Mouse (Mus musculus) forebrain, embryonic 15.5 days (tissue): ENCODE measurements around the gene Drc1. TPM values are rescaled to one million over a fixed set of nuclear protein-coding genes. Genes with fewer than 3 reads are reported as not detected.
A peak's percentile ranks its signal among the peaks of the same experiment; 100 is the strongest.

Experiments used
- ATAC-seq: fragments of 200-750 bp; cut with Nextera tagmentation; replicated peaks from 2 replicates; pipeline ENCODE4 v1.8.0; 2017; ENCODE audit warnings: mild to moderate bottlenecking, moderate TSS enrichment, moderate library complexity
- H3K27ac ChIP-seq: fragments of 300-500 bp; sonication (generic); replicated peaks from 2 replicates; pipeline ENCODE4 v1.5.1; 2015; ENCODE audit warnings: mild to moderate bottlenecking, inconsistent platforms
- H3K27me3 ChIP-seq: fragments of 300-500 bp; sonication (generic); 2 replicates; pipeline ENCODE4 v1.6.1; 2015; ENCODE audit warnings: inconsistent platforms
- H3K36me3 ChIP-seq: fragments of 300-500 bp; sonication (generic); 2 replicates; pipeline ENCODE4 v1.6.1; 2015; ENCODE audit warnings: mild to moderate bottlenecking, inconsistent platforms
- H3K4me1 ChIP-seq: fragments of 300-500 bp; sonication (generic); 2 replicates; pipeline ENCODE4 v1.6.1; 2015; ENCODE audit warnings: inconsistent platforms
- H3K4me2 ChIP-seq: fragments of 300-500 bp; sonication (generic); replicated peaks from 2 replicates; pipeline ENCODE4 v1.6.1; 2015; ENCODE audit warnings: mild to moderate bottlenecking, inconsistent platforms
- H3K4me3 ChIP-seq: fragments of 300-500 bp; sonication (generic); 2 replicates; pipeline ENCODE4 v1.5.1; 2015; ENCODE audit warnings: mild to moderate bottlenecking, inconsistent platforms
- H3K9ac ChIP-seq: fragments of 300-500 bp; sonication (generic); replicated peaks from 2 replicates; pipeline ENCODE4 v1.6.1; 2015; ENCODE audit warnings: mild to moderate bottlenecking, inconsistent platforms
- H3K9me3 ChIP-seq: fragments of 300-500 bp; sonication (generic); 2 replicates; pipeline ENCODE4 v1.6.1; 2016; ENCODE audit warnings: inconsistent platforms
- WGBS: fragments of 180-500 bp; shearing (Covaris S2); methylation state at CpG from one replicate; pipeline ENCODE4 v1.1.7; 2015; ENCODE audit warnings: mixed read lengths; 5-methylcytosine and 5-hydroxymethylcytosine counted together
- polyA plus RNA-seq: library from polyadenylated mRNA; unstranded; fragments of >200 nt; fragmentation: Nextera tagmentation; extraction: Ambion mirVana; gene quantifications from 2 replicates; pipeline ENCODE4 v1.2.1, GENCODE M21; 2015

The Drc1 gene
- polyA plus RNA-seq, result 5.3 and 6.8 TPM in 2 replicates

DNA sequence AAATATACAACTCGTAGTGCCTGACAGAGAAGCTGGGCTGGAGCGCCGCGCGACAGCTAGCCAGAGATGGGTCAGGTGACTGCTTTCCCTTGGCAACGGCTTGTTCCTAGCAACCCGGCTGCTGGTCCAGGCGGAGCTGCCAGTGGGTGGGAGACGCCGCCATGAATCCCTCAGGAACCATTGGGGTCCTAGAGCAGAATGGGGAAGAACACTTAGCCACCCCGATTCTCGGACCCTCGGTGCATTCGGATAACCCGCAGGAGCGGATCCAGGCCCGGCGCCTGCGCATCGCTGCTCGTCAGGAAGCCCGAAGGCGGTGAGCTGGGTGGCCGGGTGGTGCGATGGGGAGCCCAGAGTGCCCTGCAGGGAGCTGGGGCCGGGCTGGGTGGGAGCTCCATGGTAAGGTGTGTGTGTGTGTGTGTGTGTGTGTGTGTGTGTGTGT is at the start of gene Drc1:
TSS of gene Drc1 (plus strand) at position 98 of the 442 bp plus-strand sequence.
- H3K9me3 ChIP-seq, result no peaks in the 10 kb centered on the region
- H3K4me2 ChIP-seq, result peak within 1 kb of the TSS; percentile 71
- peak; percentile 93 for ATAC-seq
- no peaks in the 10 kb centered on the region for H3K36me3 ChIP-seq
- H3K27ac ChIP-seq, result peak within 1 kb of the TSS; percentile 14
- 1% methylated on average over 26 of the region's 26 CpGs for WGBS
- H3K27me3 ChIP-seq, result no peaks in the 10 kb centered on the region
- H3K4me1 ChIP-seq, result peaks cover 11% of the 10 kb centered on the region
- H3K4me3 ChIP-seq, result peak within 1 kb of the TSS; percentile 51
- H3K9ac ChIP-seq, result peak within 1 kb of the TSS; percentile 56

GRCm38 (mm10) chr5:30231891-30232270 is 49.3 kb upstream of the Drc1 start:
- Histone ChIP-seq H3K4me3 (peak overlapping the region; percentile 97), H3K27ac (peak overlapping the region; percentile 87), H3K36me3 (no peaks in the 10 kb centered on the region), H3K4me2 (peak overlapping the region; percentile 81), H3K9ac (peak overlapping the region; percentile 79), H3K9me3 (no peaks in the 10 kb centered on the region), H3K27me3 (no peaks in the 10 kb centered on the region), H3K4me1 (peaks cover 30% of the 10 kb centered on the region)
- ATAC-seq, result no peak
- 39% methylated on average over 16 of the region's 16 CpGs for WGBS

DNA sequence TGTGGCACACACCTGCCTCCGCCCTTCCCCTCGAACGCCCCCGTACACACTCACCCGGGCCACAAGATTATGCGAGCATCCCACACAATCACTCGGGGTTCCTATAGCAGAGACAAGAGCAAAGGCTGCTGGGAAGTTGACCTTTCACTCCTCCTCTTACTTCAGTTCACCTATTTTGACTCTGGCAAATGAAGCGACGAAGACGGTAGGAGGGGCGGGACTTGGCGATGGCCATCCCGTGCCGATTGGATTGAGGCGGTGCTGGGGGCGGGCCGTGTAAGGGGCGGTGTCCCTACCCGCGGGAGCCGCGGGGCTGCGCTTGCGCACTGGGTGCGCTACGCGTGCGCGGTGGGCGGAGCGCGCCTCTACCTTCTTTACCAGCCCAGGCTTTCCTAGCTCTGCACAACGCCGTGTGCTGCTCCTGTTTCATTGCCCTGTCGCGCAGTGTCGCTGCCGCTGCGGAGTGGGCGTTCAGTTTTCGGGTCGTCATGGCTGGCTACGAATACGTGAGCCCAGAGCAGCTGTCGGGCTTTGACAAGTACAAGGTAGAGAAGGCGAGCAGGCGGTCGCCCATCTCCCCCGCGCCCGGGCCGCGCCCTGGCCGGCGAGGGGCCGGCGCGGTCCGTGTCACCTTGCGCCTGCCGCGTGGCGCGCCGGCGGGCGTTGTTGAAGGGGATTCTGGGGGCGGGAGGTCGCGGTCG is 48.8 kb upstream of the Drc1 start, which contains the start of gene Selenoi:
TSS of gene Selenoi (plus strand) at position 311 of the 701 bp plus-strand sequence.
- Histone ChIP-seq H3K4me1 (peaks cover 30% of the 10 kb centered on the region), H3K4me3 (peak within 1 kb of the TSS; percentile 97), H3K27me3 (no peaks in the 10 kb centered on the region), H3K36me3 (no peaks in the 10 kb centered on the region), H3K4me2 (peak within 1 kb of the TSS; percentile 81), H3K9me3 (no peaks in the 10 kb centered on the region), H3K27ac (peak within 1 kb of the TSS; percentile 94), H3K9ac (peak within 1 kb of the TSS; percentile 87)
- 5% methylated on average over 69 of the region's 71 CpGs for WGBS
- peak; percentile 100 for ATAC-seq

DNA sequence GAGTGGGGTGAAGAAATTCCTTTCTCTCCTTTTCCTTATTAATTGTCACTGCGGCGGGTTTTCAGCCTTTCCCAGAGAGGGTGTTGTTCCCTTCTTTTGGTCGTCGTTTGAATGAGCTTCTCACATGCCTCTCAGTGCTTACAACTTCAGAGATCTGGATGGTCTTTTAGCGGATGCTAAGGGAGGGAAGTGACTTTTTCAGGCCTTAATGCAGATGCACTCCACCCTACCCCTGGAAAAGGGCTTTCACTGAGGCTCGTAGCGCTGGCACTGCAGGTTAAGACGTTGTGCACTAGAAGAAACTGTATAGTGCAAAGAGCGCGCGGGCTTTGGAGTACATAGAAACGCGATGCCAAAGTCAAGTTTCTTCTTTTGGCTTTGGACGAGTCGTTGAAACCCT is 48.1 kb upstream of the Drc1 start:
- peak overlapping the region; percentile 87 for H3K9ac ChIP-seq
- H3K27ac ChIP-seq, result peak overlapping the region; percentile 94
- H3K4me2 ChIP-seq, result peak overlapping the region; percentile 81
- 1% methylated on average over 15 of the region's 15 CpGs for WGBS
- peaks cover 30% of the 10 kb centered on the region for H3K4me1 ChIP-seq
- H3K36me3 ChIP-seq, result no peaks in the 10 kb centered on the region
- peak overlapping the region; percentile 97 for H3K4me3 ChIP-seq
- H3K27me3 ChIP-seq, result no peaks in the 10 kb centered on the region
- no peaks in the 10 kb centered on the region for H3K9me3 ChIP-seq
- ATAC-seq, result peak; percentile 11; the same call in 1 of the 2 replicates

DNA sequence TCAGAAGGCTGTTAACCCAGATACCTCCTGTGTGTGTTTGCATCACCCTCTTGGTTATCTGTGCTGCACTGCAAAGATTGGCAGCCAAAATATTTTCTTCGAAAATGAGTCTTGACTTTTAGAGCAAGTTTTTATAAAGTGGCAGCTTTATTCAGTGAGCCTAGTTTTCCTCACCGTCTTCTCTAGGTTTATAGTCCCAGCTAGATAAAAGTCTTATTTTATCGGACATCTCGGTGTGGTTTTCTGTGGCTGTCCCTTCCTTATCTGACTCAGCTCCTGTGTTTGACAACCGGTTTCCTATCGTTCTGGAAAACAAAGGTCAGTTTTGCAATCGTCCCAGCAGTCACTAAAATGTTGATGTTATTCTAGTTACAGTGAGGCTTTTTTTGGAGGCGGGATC is 47.2 kb upstream of the Drc1 start:
- Histone ChIP-seq H3K36me3 (no peaks in the 10 kb centered on the region), H3K27me3 (no peaks in the 10 kb centered on the region), H3K9me3 (no peaks in the 10 kb centered on the region), H3K4me3 (peak overlapping the region; percentile 97), H3K27ac (no peak overlapping the region), H3K9ac (peak overlapping the region; percentile 87; the same call in 1 of the 2 replicates), H3K4me1 (peaks cover 30% of the 10 kb centered on the region), H3K4me2 (peak overlapping the region; percentile 81)
- no peak for ATAC-seq
- 71% methylated on average over 8 of the region's 8 CpGs for WGBS

DNA sequence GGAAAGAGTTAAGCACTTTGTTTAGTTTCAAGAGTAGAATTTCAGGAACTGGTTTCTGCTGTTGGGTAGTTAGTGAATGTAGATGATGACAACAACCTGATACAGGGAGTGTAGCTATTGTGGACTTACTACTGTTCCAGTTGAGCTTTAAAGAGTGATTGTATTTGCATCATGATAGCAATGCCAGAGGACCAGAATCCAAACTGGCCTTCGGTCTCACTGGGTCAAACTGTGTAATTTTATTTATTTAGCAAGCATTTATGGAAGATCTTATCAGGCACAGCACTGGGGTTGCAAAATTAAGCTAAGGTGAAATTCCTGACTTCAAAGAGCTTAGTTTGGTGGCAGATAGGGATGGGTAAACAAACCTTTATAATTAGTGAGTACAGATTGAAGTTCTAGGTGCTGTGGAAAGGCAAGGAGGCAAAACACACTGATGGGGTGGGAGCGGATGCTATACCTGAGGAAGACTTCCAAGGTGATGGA is 45.5 kb upstream of the Drc1 start:
- no peaks in the 10 kb centered on the region for H3K9me3 ChIP-seq
- no peak overlapping the region for H3K27ac ChIP-seq
- no peaks in the 10 kb centered on the region for H3K27me3 ChIP-seq
- no peak overlapping the region for H3K4me3 ChIP-seq
- WGBS, result 96% methylated on average over 2 of the region's 2 CpGs
- no peak overlapping the region for H3K4me2 ChIP-seq
- peaks cover 30% of the 10 kb centered on the region for H3K4me1 ChIP-seq
- H3K36me3 ChIP-seq, result no peaks in the 10 kb centered on the region
- no peak for ATAC-seq
- H3K9ac ChIP-seq, result no peak overlapping the region

- WGBS, result over 99% methylated on average over 5 of the region's 5 CpGs
- Histone ChIP-seq H3K4me2 (no peak overlapping the region), H3K9me3 (no peaks in the 10 kb centered on the region), H3K4me3 (no peak overlapping the region), H3K9ac (no peak overlapping the region), H3K36me3 (no peaks in the 10 kb centered on the region), H3K4me1 (peaks cover 17% of the 10 kb centered on the region), H3K27ac (no peak overlapping the region), H3K27me3 (no peaks in the 10 kb centered on the region)
- ATAC-seq, result no peak
Observed at GRCm38 (mm10) chr5:30238533-30238932, 42.7 kb upstream of the Drc1 start.

GRCm38 (mm10) chr5:30240552-30240951 is 40.6 kb upstream of the Drc1 start:
- no peaks in the 10 kb centered on the region for H3K9me3 ChIP-seq
- H3K4me2 ChIP-seq, result no peak overlapping the region
- H3K4me1 ChIP-seq, result peaks cover 12% of the 10 kb centered on the region; the same call in 1 of the 2 replicates
- ATAC-seq, result no peak
- no peaks in the 10 kb centered on the region for H3K27me3 ChIP-seq
- no peak overlapping the region for H3K4me3 ChIP-seq
- 94% methylated on average over 7 of the region's 7 CpGs for WGBS
- no peak overlapping the region for H3K9ac ChIP-seq
- no peaks in the 10 kb centered on the region for H3K36me3 ChIP-seq
- H3K27ac ChIP-seq, result no peak overlapping the region

DNA sequence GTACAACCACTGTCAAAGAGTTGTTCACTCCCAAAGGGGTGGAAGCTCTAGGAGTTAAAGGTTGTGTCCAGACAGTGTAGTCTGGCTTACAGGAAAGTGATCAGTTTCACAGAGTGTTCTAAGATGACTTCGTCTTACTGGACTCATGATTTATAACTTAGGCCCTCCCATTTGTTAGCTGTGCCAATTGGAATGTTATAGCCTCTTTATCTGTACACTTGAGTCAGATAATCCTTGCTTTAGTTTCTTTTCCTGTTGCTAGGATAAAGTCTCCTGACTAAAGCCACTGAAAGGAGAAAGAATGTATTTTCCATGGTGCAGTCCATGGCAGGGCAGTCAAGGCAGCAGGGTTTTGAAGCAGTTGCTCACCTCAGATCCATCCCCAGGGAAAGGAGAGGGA is 38.8 kb upstream of the Drc1 start:
- Histone ChIP-seq H3K36me3 (no peaks in the 10 kb centered on the region), H3K4me1 (peaks cover 12% of the 10 kb centered on the region; the same call in 1 of the 2 replicates), H3K4me3 (no peak overlapping the region), H3K9me3 (no peaks in the 10 kb centered on the region), H3K4me2 (no peak overlapping the region), H3K27ac (no peak overlapping the region), H3K9ac (no peak overlapping the region), H3K27me3 (no peaks in the 10 kb centered on the region)
- no peak for ATAC-seq
- 55% methylated on average over 1 of the region's 1 CpGs for WGBS

DNA sequence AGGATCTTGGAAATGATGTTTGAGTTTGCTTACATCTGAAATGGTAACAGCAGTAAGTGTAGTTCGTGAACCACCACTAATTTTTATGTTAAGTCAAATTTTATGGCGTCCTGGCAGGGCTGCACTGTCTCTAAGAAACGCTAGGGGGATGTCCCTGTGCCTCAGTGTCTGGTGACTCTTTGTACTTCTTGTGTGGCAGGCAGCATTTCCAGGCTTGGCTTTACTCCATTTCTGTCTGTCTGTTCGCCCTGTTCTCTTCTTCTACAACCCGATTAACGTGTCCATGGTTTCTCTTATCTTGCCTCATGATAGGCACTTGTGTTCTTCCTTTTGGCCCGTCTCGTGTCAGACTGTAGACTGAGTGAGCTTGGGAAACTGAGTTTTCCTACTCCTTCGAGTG is 37.4 kb upstream of the Drc1 start:
- no peak overlapping the region for H3K4me3 ChIP-seq
- peaks cover 12% of the 10 kb centered on the region; the same call in 1 of the 2 replicates for H3K4me1 ChIP-seq
- H3K9ac ChIP-seq, result no peak overlapping the region
- no peak for ATAC-seq
- H3K27ac ChIP-seq, result no peak overlapping the region
- no peak overlapping the region for H3K4me2 ChIP-seq
- WGBS, result 62% methylated on average over 9 of the region's 9 CpGs
- no peaks in the 10 kb centered on the region; the same call in 1 of the 2 replicates for H3K36me3 ChIP-seq
- H3K27me3 ChIP-seq, result no peaks in the 10 kb centered on the region
- no peaks in the 10 kb centered on the region for H3K9me3 ChIP-seq

DNA sequence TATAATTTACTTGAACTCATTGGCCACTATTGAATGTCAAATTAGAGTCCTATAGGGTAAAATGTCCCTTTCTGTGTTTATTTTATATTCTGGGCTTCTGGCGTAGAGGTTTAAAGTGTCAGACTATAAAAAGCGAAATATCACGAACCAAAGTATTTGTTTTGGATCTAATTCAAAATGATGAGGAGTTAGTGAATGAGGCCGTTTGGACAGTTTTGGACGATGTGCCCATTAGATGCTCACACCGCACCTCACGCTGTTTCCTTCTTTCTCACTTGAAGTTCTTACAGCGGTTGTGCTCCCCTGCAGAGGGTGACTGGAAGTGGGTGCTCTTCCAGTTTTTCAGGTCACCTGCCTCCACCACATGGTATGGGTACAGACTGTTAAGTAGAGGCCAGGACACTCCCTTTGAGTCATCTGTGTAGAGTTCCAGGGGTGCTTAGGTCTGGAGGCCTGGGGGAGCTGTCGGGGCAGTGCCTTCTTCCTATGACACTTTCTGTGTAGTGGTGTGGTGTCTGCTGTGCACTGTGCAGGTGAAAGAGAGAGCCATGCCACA is 35.2 kb upstream of the Drc1 start:
- Histone ChIP-seq H3K27me3 (no peaks in the 10 kb centered on the region), H3K4me2 (no peak overlapping the region), H3K27ac (no peak overlapping the region), H3K4me3 (no peak overlapping the region), H3K36me3 (peaks cover 7% of the 10 kb centered on the region), H3K4me1 (peaks cover 12% of the 10 kb centered on the region; the same call in 1 of the 2 replicates), H3K9ac (no peak overlapping the region), H3K9me3 (no peaks in the 10 kb centered on the region)
- no peak for ATAC-seq
- 90% methylated on average over 9 of the region's 9 CpGs for WGBS

DNA sequence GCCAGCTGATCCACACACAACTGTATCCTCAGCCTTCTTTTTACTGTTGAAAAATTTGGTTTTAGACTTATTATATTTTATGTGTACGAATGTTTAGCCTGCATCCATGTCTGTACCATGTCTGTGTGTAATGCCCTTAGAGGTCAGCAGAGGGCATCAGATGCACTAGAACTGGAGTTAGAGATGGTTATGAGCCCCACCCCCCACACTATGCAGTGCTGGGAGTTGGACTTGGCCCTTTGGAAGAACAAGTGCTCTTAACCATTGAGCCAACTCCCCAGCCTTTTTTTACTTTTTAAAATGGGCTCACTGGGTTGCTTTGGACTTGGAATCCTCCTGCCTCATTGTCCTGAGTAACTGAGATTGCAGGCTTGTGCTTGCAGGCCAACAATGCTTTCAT is 33.5 kb upstream of the Drc1 start:
- Histone ChIP-seq H3K36me3 (peaks cover 10% of the 10 kb centered on the region), H3K4me1 (peaks cover 12% of the 10 kb centered on the region; the same call in 1 of the 2 replicates), H3K4me2 (no peak overlapping the region), H3K27ac (no peak overlapping the region), H3K27me3 (no peaks in the 10 kb centered on the region), H3K9ac (no peak overlapping the region), H3K4me3 (no peak overlapping the region), H3K9me3 (no peaks in the 10 kb centered on the region)
- WGBS, result 91% methylated on average over 1 of the region's 1 CpGs
- ATAC-seq, result no peak
